Mouse (Mus musculus): ENCODE data around the gene Arhgap9. TPM values are rescaled to one million over a fixed set of nuclear protein-coding genes. Genes with fewer than 3 reads are reported as not detected.

Arhgap9 gene
- total RNA-seq, 2 experiments from 2014 or later = 6.4 to 18.9 TPM

DNA sequence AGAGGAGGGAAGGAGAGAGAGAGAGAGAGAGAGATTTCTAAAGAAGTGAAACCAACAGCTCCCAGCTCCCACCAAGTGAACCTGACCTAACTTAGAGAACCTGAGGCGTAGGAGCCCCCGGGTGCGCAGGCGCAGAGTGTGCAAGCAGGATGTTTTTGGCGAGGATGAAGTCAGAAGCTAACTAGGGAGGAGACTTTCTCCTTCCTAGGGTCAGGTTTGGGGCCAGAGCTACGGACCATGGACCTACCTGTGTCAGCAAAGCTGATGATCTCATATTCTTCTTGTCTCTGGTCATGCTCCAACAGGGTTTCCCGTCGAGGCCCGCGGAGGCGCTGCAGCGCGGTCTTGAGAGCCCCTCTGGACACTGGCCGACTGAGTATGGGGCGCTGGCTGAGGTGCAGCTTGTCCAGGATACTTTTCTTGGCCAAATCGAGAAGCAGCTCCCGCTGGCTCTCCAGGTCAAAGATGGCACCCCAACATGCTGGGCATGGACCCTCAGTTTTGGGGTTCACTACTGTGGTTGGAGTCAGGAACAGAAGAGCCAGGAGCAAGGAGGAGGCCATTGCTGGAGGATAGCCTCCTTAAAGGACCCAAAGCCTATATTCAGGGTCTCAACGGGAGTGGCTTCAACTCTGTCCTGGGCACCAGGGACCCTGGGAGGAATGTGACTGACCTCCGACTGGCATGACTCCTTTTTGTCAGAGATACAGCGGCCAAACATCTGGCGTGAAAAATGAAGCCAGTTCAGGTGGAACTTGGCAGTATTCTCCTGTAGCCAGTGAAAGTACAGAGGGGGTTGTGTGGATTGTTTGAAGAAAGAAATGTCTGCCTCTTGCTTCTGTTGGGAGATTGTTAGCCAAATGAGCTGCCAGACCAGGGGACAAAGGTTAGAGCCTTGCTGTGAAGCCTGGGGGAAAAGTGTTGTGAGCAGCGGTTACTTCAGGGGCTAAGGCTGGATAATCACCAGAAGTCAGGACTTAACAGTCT, 48.4 kb downstream of the Arhgap9 start, which contains the start of gene Inhbc:
Gene Inhbc, minus strand, starts transcription at position 598 of the 987 bp plus-strand sequence.
- no peak for ATAC-seq (replicated peaks; ENCODE audit: low FRiP score, poor library complexity, severe bottlenecking)

GRCm38 (mm10) chr10:127371023-127371422, 49.3 kb downstream of the Arhgap9 start:
- no peak for ATAC-seq (replicated peaks; ENCODE audit: low FRiP score, poor library complexity, severe bottlenecking)

DNA sequence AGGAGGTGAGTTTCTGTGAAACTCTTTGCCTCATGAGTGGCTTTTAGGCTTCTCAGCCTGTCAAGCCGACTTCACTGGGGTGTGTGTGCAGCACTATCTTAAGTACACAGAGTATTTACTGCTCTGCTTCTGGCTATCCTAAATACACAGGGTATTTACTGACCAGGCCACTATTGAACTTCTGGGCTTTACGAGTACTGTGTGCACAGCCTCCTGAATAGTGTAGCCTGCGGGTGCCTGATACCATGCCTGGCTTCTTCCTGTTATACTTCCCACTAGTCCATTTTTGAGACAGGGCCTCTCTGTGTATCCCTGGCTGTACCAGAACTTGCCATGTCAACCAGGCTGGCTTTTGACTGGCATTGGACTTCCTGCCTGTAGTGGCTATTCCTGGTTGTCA, 55.9 kb downstream of the Arhgap9 start:
- ATAC-seq (replicated peaks; ENCODE audit: low FRiP score, poor library complexity, severe bottlenecking) = no peak

Other genes starting within 250 kb of the Arhgap9 start
- gene Agap2, start 246.7 kb upstream of the Arhgap9 start, total RNA-seq (2015; ENCODE audit: low replicate concordance) = 1.1 and 3.8 TPM in 2 replicates
- 2.2 and 51.8 TPM in 2 replicates for gene Agap2, start 246.7 kb upstream of the Arhgap9 start, total RNA-seq (2017; ENCODE audit: low replicate concordance)
- gene Os9, start 200.8 kb upstream of the Arhgap9 start, total RNA-seq (2015; ENCODE audit: low replicate concordance) = 36.5 and 37.5 TPM in 2 replicates
- 57.2 and 70.0 TPM in 2 replicates for gene Os9, start 200.8 kb upstream of the Arhgap9 start, total RNA-seq (2017; ENCODE audit: low replicate concordance)
- 25.2 and 34.2 TPM in 2 replicates for gene B4galnt1, start 156.7 kb upstream of the Arhgap9 start, total RNA-seq (2015; ENCODE audit: low replicate concordance)
- 10.7 and 14.0 TPM in 2 replicates for gene B4galnt1, start 156.7 kb upstream of the Arhgap9 start, total RNA-seq (2017; ENCODE audit: low replicate concordance)
- gene Slc26a10, start 141.3 kb upstream of the Arhgap9 start, total RNA-seq (2015; ENCODE audit: low replicate concordance) = not detected in 2 replicates
- gene Slc26a10, start 141.3 kb upstream of the Arhgap9 start, total RNA-seq (2017; ENCODE audit: low replicate concordance) = not detected in 2 replicates
- 0.72 TPM in 1 of 2 replicates, not detected in the other for gene Arhgef25, start 131.9 kb upstream of the Arhgap9 start, total RNA-seq (2015; ENCODE audit: low replicate concordance)
- 0.13 and 10.1 TPM in 2 replicates for gene Arhgef25, start 131.9 kb upstream of the Arhgap9 start, total RNA-seq (2017; ENCODE audit: low replicate concordance)
- 18.9 and 22.0 TPM in 2 replicates for gene Dtx3, start 126.2 kb upstream of the Arhgap9 start, total RNA-seq (2015; ENCODE audit: low replicate concordance)
- 6.3 and 11.9 TPM in 2 replicates for gene Dtx3, start 126.2 kb upstream of the Arhgap9 start, total RNA-seq (2017; ENCODE audit: low replicate concordance)
- 31.4 and 61.6 TPM in 2 replicates for gene Pip4k2c, start 110.4 kb upstream of the Arhgap9 start, total RNA-seq (2015; ENCODE audit: low replicate concordance)
- gene Pip4k2c, start 110.4 kb upstream of the Arhgap9 start, total RNA-seq (2017; ENCODE audit: low replicate concordance) = 37.8 and 46.2 TPM in 2 replicates
- gene Kif5a, start 58.6 kb upstream of the Arhgap9 start, total RNA-seq (2015; ENCODE audit: low replicate concordance) = not detected in 2 replicates
- not detected in 2 replicates for gene Kif5a, start 58.6 kb upstream of the Arhgap9 start, total RNA-seq (2017; ENCODE audit: low replicate concordance)
- 72.9 and 75.0 TPM in 2 replicates for gene Dctn2, start 55.6 kb upstream of the Arhgap9 start, total RNA-seq (2015; ENCODE audit: low replicate concordance)
- 64.0 and 70.5 TPM in 2 replicates for gene Dctn2, start 55.6 kb upstream of the Arhgap9 start, total RNA-seq (2017; ENCODE audit: low replicate concordance)
- gene Mbd6, start 32.9 kb upstream of the Arhgap9 start, total RNA-seq (2015; ENCODE audit: low replicate concordance) = 55.8 and 69.6 TPM in 2 replicates
- 10.7 and 15.0 TPM in 2 replicates for gene Mbd6, start 32.9 kb upstream of the Arhgap9 start, total RNA-seq (2017; ENCODE audit: low replicate concordance)
- gene Mars, start 10.2 kb upstream of the Arhgap9 start, total RNA-seq (2015; ENCODE audit: low replicate concordance) = 68.5 and 80.9 TPM in 2 replicates
- gene Mars, start 10.2 kb upstream of the Arhgap9 start, total RNA-seq (2017; ENCODE audit: low replicate concordance) = 86.0 and 98.9 TPM in 2 replicates
- gene Gli1, start 20.0 kb downstream of the Arhgap9 start, total RNA-seq (2015; ENCODE audit: low replicate concordance) = not detected in 2 replicates
- not detected in 2 replicates for gene Gli1, start 20.0 kb downstream of the Arhgap9 start, total RNA-seq (2017; ENCODE audit: low replicate concordance)
- not detected in 2 replicates for gene Inhbe, start 32.4 kb downstream of the Arhgap9 start, total RNA-seq (2015; ENCODE audit: low replicate concordance)
- gene Inhbe, start 32.4 kb downstream of the Arhgap9 start, total RNA-seq (2017; ENCODE audit: low replicate concordance) = not detected in 2 replicates
- not detected in 2 replicates for gene Inhbc, start 48.5 kb downstream of the Arhgap9 start, total RNA-seq (2015; ENCODE audit: low replicate concordance)
- not detected in 2 replicates for gene Inhbc, start 48.5 kb downstream of the Arhgap9 start, total RNA-seq (2017; ENCODE audit: low replicate concordance)
- gene R3hdm2, start 58.4 kb downstream of the Arhgap9 start, total RNA-seq (2015; ENCODE audit: low replicate concordance) = 34.4 and 56.9 TPM in 2 replicates
- gene R3hdm2, start 58.4 kb downstream of the Arhgap9 start, total RNA-seq (2017; ENCODE audit: low replicate concordance) = 22.6 and 52.5 TPM in 2 replicates
- not detected in 2 replicates for gene Stac3, start 179.7 kb downstream of the Arhgap9 start, total RNA-seq (2015; ENCODE audit: low replicate concordance)
- gene Stac3, start 179.7 kb downstream of the Arhgap9 start, total RNA-seq (2017; ENCODE audit: low replicate concordance) = not detected in 2 replicates
- not detected in 2 replicates for gene Ndufa4l2, start 193.0 kb downstream of the Arhgap9 start, total RNA-seq (2015; ENCODE audit: low replicate concordance)
- not detected in 2 replicates for gene Ndufa4l2, start 193.0 kb downstream of the Arhgap9 start, total RNA-seq (2017; ENCODE audit: low replicate concordance)
- gene Shmt2, start 200.5 kb downstream of the Arhgap9 start, total RNA-seq (2015; ENCODE audit: low replicate concordance) = 17.2 and 28.1 TPM in 2 replicates
- gene Shmt2, start 200.5 kb downstream of the Arhgap9 start, total RNA-seq (2017; ENCODE audit: low replicate concordance) = 21.4 and 24.8 TPM in 2 replicates
- gene Nxph4, start 212.6 kb downstream of the Arhgap9 start, total RNA-seq (2015; ENCODE audit: low replicate concordance) = not detected in 2 replicates
- gene Nxph4, start 212.6 kb downstream of the Arhgap9 start, total RNA-seq (2017; ENCODE audit: low replicate concordance) = not detected in 2 replicates